Mouse (Mus musculus): ENCODE data around the gene Podxl. TPM values are rescaled to one million over a fixed set of nuclear protein-coding genes. Genes with fewer than 3 reads are reported as not detected.
A peak's percentile ranks its signal among the peaks of the same experiment; 100 is the strongest.

The Podxl gene
- total RNA-seq (2015; ENCODE audit: low replicate concordance) (not detected in 2 replicates), total RNA-seq (2017; ENCODE audit: low replicate concordance) (not detected in 2 replicates)

GRCm38 (mm10) chr6:31563235-31564181 is at the start of gene Podxl:
Gene Podxl, minus strand, starts transcription at chr6:31563981.
- ATAC-seq (replicated peaks; ENCODE audit: low FRiP score, poor library complexity, severe bottlenecking) = no peak

DNA sequence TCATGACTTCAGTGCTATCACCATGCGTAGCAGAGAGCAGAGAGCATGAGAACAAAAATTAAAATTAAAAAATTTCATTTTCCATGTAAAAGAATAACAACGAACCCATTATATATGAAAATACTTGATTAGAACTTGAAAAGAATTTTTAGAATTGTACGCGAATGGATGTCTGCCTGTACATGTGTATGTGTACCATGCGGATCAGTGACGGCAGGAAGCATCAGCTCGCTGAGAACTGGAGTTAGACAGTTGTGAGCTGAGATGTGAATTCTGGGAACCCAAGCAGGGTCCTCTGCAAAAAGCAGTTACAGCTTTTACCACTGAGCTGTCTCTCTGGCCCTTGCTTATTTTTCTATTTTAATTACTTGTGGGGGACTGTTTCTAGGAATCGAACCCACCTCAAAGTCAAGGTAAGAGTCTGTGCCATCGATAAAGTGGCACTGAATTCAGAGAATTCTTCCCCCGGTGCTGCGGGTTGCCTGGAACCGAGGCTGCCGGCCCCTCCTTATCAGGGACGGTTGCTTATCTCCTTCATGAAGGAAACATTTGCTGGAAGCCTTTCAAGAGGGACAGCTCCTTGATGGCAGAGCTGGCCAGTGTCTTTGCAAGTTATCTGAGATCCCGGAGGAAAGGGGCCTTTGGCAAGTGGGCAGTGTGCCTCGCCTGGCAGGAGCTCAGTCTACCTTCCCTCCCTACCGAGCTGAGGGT is 48.9 kb upstream of the Podxl start:
- ATAC-seq (replicated peaks; ENCODE audit: low FRiP score, poor library complexity, severe bottlenecking) = peak; percentile 74

DNA sequence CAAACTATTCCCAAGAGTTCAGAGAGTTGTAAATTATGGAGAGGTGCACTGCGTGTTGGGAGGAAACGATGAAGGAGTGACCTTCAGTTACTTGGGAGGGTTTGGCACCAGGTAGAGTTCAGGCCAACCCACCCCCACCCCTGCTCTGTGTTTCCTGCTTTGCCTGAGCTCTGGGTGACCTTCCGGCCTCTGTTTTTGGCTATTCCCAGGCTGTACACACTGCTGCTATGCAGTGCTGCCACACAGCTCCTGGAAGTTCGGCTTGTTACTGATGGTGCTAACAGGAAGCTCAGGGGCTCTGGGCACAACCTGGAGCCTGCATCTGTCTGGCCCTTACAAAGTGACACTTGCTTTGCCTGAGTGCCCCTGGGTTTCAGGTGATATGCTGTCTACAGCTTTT is 42.6 kb upstream of the Podxl start:
- no peak for ATAC-seq (replicated peaks; ENCODE audit: low FRiP score, poor library complexity, severe bottlenecking)

DNA sequence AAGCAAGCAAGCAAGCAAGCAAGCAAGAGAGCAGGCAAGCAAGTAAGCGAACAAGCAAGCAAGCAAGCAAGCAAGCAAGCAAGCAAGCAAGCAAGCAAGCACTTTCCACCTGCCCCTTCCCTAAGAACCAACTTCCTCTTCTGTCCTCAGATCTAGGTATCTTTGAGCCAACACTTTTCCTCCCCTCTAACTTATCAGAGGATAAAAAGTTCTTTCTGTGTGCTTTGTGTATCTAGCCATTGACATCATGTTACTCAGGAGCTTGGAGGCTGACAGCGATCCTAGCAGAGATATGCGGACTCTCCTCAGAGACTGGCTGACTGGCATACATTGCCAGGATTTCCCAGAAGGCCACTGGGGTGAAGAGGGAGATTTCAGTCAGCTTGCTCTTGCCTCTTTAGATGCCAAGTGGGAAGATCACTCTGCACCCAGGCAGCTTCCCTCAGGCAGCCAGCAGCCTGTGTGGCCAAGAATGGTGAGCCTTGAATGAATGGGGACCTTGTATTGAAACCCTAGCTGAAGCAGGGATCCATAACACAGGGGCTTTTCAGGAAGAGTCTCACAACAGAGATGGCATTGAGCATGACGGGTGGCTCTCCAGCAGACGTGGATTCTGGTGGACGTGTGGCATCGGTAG is 41.0 kb upstream of the Podxl start:
- no peak for ATAC-seq (replicated peaks; ENCODE audit: low FRiP score, poor library complexity, severe bottlenecking)

DNA sequence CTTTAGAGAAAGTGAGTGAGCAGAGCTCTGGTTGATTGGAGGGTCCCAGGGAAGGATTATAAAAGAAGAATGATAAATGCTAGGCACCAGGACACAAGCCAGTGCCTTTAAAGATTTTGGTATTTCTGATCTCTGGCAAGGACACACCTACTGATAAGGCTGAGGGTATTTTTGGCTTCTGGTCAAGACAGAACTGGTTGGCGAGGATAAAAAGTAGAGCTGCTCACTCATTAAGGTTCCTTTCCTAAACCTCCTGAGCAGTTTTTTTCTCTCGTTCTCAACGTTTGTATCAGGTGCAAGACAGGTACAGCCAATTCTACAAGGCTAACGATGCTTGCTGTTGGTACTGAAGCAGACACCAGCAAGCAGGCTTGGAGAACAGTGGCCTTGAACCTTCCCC is 38.7 kb upstream of the Podxl start:
- ATAC-seq (replicated peaks; ENCODE audit: low FRiP score, poor library complexity, severe bottlenecking) = no peak

DNA sequence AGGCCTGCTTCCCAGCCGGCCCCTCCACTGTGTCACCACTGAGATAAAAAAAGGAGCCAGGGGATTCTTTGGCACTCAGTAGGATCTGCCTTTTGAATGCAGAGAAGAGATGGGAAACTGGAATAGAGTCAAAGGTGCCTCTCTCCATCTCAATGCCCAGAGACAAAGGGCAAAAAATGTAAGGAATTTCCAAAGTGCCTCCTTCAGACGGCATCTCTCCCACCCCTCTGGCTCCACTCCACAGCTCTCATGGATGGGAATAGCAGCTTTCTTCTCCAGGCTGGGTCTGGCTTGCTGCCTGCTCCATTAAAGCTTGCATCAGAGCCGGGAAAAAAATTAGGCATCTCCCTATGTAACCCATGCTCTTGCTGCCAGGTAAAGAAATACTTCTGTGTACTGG is 37.4 kb upstream of the Podxl start:
- no peak for ATAC-seq (replicated peaks; ENCODE audit: low FRiP score, poor library complexity, severe bottlenecking)

GRCm38 (mm10) chr6:31599863-31600262 is 36.1 kb upstream of the Podxl start:
- ATAC-seq (replicated peaks; ENCODE audit: low FRiP score, poor library complexity, severe bottlenecking) = no peak

DNA sequence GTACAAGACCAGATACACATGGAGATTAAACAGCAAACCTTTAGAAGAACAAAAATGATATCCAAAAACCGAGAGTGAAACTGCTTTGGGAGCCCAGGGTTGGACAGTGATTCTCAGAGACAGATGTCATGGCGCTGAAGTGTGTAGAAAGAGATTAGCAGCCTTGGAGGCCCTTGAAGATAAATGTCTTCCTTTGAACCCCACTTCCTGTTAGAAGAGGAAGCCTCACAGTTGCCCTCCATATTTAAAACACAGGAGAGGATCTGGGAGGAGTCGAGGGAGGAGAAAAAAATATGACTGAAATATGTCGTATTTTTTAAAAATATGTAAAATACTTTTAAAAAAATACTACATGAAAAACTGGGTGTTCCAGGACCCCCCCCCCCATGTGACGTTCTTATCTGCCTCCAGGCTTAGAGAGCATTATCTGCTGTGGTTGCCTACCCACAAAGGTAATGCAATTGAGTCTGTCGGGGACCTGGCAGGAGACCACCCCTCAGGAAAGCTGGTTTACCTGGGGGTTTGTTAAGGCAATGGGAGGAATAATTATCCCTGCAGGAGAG is 34.6 kb upstream of the Podxl start:
- ATAC-seq (replicated peaks; ENCODE audit: low FRiP score, poor library complexity, severe bottlenecking) = no peak

- no peak for ATAC-seq (replicated peaks; ENCODE audit: low FRiP score, poor library complexity, severe bottlenecking)
These were observed 33.3 kb upstream of the Podxl start for GRCm38 (mm10) chr6:31597136-31597460.

DNA sequence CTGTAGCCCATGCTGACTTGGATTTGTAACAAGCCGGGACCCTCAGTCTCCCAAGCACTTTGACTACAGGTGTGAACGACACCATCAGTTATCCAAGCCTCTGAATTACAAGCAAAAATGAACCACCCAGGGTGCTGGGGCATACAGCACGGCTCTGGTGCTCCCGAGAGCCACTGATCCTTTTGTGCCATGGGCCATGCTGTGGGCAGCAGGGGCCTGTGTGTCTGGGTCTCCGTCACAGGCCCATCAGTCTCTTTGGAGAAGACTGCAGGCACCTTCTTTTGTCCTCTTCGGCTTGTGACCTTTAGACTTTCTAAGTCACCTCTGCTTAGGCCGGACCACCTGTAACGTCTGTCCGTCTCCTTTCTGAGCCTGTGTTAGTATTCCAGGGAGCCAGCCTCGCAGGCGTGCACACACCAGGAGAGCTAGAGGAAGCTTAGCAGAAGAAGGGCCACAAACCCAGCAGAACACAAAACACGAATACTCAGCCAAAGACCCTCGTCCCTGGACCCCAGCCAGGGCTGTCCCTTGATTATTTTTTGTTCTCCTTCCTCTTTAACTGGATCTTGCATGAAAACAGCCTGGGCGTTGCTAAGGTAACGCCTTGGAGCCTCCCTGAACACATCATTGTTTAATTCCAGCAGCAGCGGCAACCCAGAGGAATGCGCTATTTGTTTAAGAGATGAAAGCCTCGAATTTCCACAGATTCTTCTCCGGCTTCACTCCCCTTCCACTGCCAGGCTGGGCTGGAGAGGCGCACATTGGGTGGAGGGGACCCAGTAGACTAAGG is 32.8 kb upstream of the Podxl start:
- ATAC-seq (replicated peaks; ENCODE audit: low FRiP score, poor library complexity, severe bottlenecking) = no peak

- no peak for ATAC-seq (replicated peaks; ENCODE audit: low FRiP score, poor library complexity, severe bottlenecking)
These were observed 28.9 kb upstream of the Podxl start for GRCm38 (mm10) chr6:31592579-31593238.

DNA sequence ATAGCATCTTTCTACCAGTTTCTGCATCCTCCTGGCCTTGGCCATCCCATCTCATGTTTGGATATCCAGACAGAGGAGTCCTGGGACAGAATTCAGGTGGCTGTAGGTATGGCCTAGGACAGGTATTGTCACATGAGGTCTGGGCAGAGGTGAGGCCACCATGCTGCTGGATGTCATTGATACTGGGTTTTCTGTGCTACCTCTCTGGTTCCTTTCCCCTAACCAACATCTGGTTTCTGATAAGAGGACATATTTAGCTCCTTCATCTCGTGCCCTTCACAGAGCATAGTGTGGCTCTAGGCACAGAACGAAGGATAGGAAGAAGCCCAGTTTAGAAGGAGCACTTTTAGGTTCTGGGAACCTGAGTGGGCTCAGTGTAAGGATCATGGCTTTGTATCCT is 28.3 kb upstream of the Podxl start:
- no peak for ATAC-seq (replicated peaks; ENCODE audit: low FRiP score, poor library complexity, severe bottlenecking)

DNA sequence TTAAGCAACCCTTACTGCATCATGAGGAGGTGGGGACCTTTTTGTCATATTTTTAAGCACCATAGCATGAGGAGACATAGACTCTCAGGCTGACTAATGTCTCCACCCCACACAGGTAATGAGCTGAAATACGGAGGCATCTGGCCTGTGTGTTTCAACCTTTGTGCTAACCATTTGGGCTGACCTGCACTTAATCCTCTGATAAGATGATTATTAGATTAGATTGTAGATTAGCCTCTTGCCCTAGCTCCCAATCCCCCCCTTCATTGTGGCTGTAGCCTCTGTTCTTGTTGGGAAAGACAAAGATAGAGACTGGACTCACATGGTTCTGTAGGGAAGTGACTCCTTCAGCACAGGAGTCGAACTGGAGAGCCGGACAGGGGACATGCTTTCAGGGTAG is 27.9 kb upstream of the Podxl start:
- ATAC-seq (replicated peaks; ENCODE audit: low FRiP score, poor library complexity, severe bottlenecking) = no peak

- no peak for ATAC-seq (replicated peaks; ENCODE audit: low FRiP score, poor library complexity, severe bottlenecking)
These were observed 27.0 kb upstream of the Podxl start for GRCm38 (mm10) chr6:31590754-31591153.

DNA sequence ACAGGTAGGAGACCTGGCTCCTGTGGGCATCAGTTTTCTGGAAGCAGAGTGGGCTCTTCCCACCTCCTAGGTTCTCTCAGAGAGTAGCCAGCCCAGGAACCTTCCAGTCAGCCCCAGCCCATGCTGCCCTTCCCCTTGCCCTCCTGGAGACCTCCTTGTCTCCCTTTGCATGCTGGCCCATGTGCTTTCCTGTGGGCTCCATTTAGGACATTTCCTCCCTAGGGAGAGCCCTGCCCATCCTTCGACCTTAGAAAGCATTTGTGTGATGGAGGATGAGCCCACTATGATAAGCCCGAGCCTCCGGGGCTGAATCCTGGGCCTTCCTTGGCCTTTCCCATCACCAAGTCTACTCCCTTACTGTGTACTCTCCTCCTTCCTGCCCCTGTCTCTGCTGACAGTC is 25.5 kb upstream of the Podxl start:
- no peak for ATAC-seq (replicated peaks; ENCODE audit: low FRiP score, poor library complexity, severe bottlenecking)

- ATAC-seq (replicated peaks; ENCODE audit: low FRiP score, poor library complexity, severe bottlenecking) = no peak; the same call in 1 of the 2 replicates
These were observed 23.9 kb upstream of the Podxl start for GRCm38 (mm10) chr6:31587655-31588054.

DNA sequence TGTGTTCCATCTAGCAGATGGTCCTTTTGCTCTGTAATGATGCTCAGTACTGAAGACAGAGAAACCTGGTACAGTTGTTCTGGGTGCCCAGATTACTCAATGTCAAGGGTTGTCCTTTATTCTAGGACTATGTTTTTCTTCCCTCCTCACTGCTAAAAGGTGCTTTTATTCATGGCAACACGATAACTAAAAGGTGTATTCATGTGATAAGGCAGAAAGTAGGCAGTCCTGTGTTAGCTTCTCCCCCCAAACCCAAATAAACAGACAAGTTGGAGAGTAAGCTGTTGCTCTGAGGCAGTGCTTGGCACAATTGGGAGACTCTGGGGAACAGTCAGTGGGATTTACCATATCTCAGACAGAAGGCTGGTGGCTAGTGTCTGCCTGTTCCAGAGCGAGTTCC is 22.3 kb upstream of the Podxl start:
- ATAC-seq (replicated peaks; ENCODE audit: low FRiP score, poor library complexity, severe bottlenecking) = no peak

- no peak for ATAC-seq (replicated peaks; ENCODE audit: low FRiP score, poor library complexity, severe bottlenecking)
These were observed 12.4 kb upstream of the Podxl start for GRCm38 (mm10) chr6:31576151-31576550.

GRCm38 (mm10) chr6:31575063-31575462 is 11.3 kb upstream of the Podxl start:
- no peak for ATAC-seq (replicated peaks; ENCODE audit: low FRiP score, poor library complexity, severe bottlenecking)
